Mouse (Mus musculus) embryo, embryonic 11 days (tissue): ENCODE data around the gene Prr5.
A peak's percentile ranks its signal among the peaks of the same experiment; 100 is the strongest.

Source experiments
- DNase-seq: peaks from one replicate; pipeline ENCODE4 v3.0.0-alpha.2; 2015

The Prr5 gene

GRCm38 (mm10) chr15:84657384-84658064 lies 11.9 kb upstream of the Prr5 start:
- DNase-seq = no peak

- no peak for DNase-seq
These were observed 10.8 kb upstream of the Prr5 start for GRCm38 (mm10) chr15:84658655-84659054.

- no peak for DNase-seq
These were observed 9.6 kb upstream of the Prr5 start for GRCm38 (mm10) chr15:84659856-84660255.

GRCm38 (mm10) chr15:84661274-84661673 lies 8.1 kb upstream of the Prr5 start:
- DNase-seq = no peak

GRCm38 (mm10) chr15:84662952-84663684 lies 6.3 kb upstream of the Prr5 start:
- DNase-seq = peak; percentile 91

GRCm38 (mm10) chr15:84663685-84664060 lies 5.7 kb upstream of the Prr5 start:
- DNase-seq = no peak

GRCm38 (mm10) chr15:84664542-84665460 lies 4.6 kb upstream of the Prr5 start:
- no peak for DNase-seq

GRCm38 (mm10) chr15:84665662-84666061 lies 3.8 kb upstream of the Prr5 start:
- DNase-seq = no peak

- no peak for DNase-seq
These were observed 3.4 kb upstream of the Prr5 start for GRCm38 (mm10) chr15:84666065-84666464.

- DNase-seq = no peak
These were observed 1.8 kb upstream of the Prr5 start for GRCm38 (mm10) chr15:84667601-84668000.

- no peak for DNase-seq
These were observed 594 bp downstream of the Prr5 start for GRCm38 (mm10) chr15:84669771-84670656.

GRCm38 (mm10) chr15:84670657-84671055 lies 1.2 kb downstream of the Prr5 start:
- DNase-seq = no peak

GRCm38 (mm10) chr15:84671401-84672307 lies 2.2 kb downstream of the Prr5 start:
- peak; percentile 64 for DNase-seq

- no peak for DNase-seq
These were observed 2.8 kb downstream of the Prr5 start for GRCm38 (mm10) chr15:84672308-84672615.

- DNase-seq = no peak
These were observed 3.2 kb downstream of the Prr5 start for GRCm38 (mm10) chr15:84672616-84673015.

- no peak for DNase-seq
These were observed 5.1 kb downstream of the Prr5 start for GRCm38 (mm10) chr15:84674329-84675067.

GRCm38 (mm10) chr15:84675317-84675716 lies 5.9 kb downstream of the Prr5 start:
- no peak for DNase-seq

- no peak for DNase-seq
These were observed 8.5 kb downstream of the Prr5 start for GRCm38 (mm10) chr15:84677943-84678342.

GRCm38 (mm10) chr15:84679090-84679489 lies 9.7 kb downstream of the Prr5 start:
- no peak for DNase-seq

- DNase-seq = no peak
These were observed 10.4 kb downstream of the Prr5 start for GRCm38 (mm10) chr15:84679794-84680193.
